Mouse (Mus musculus) liver, postnatal 0 days (tissue): ENCODE results near the gene Lsg1. TPM values are rescaled to one million over a fixed set of nuclear protein-coding genes. Genes with fewer than 3 reads are reported as not detected.

Source experiments
- ATAC-seq: fragments of 200-750 bp; cut with Nextera tagmentation; 2 replicates; pipeline ENCODE4 v1.8.0; 2017; ENCODE audit warnings: mild to moderate bottlenecking, moderate library complexity
- DNase-seq: peaks from one replicate; pipeline ENCODE4 v3.0.0-alpha.2; 2016
- H3K27ac ChIP-seq: fragments of 300-500 bp; sonication (generic); 2 replicates; pipeline ENCODE4 v1.5.1; 2014; ENCODE audit warnings: antibody characterized with exemption, moderate library complexity, mild to moderate bottlenecking, low read depth
- H3K27me3 ChIP-seq: fragments of 300-500 bp; sonication (generic); 2 replicates; pipeline ENCODE4 v1.6.1; 2014; ENCODE audit warnings: low read length, control low read depth, mixed read lengths; ENCODE audit not compliant: insufficient read depth
- H3K36me3 ChIP-seq: fragments of 300-500 bp; sonication (generic); replicated peaks from 2 replicates; pipeline ENCODE4 v1.6.1; 2014; ENCODE audit warnings: mild to moderate bottlenecking, control low read depth, low read length, moderate library complexity, mixed read lengths; ENCODE audit not compliant: insufficient read depth
- H3K4me1 ChIP-seq: fragments of 300-500 bp; sonication (generic); 2 replicates; pipeline ENCODE4 v1.6.1; 2014; ENCODE audit warnings: antibody characterized with exemption, mild to moderate bottlenecking, control low read depth; ENCODE audit not compliant: insufficient read depth
- H3K4me2 ChIP-seq: fragments of 300-500 bp; sonication (generic); 2 replicates; pipeline ENCODE4 v1.6.1; 2014; ENCODE audit warnings: low read depth, mild to moderate bottlenecking, low read length, moderate library complexity, mixed read lengths
- H3K4me3 ChIP-seq: fragments of 300-500 bp; sonication (generic); 2 replicates; pipeline ENCODE4 v1.5.1; 2014; ENCODE audit warnings: low read depth, low read length
- H3K9ac ChIP-seq: fragments of 300-500 bp; sonication (generic); replicated peaks from 2 replicates; pipeline ENCODE4 v1.6.1; 2014; ENCODE audit warnings: mild to moderate bottlenecking, moderate library complexity
- H3K9me3 ChIP-seq: fragments of 300-500 bp; sonication (generic); 2 replicates; pipeline ENCODE4 v1.6.1; 2016; ENCODE audit warnings: mild to moderate bottlenecking, control low read depth, low read length, mixed read lengths
- CTCF ChIP-seq: sonication (generic); IDR thresholded peaks from 2 replicates; pipeline ENCODE4 v1.5.1; 2016; ENCODE audit warnings: antibody characterized with exemption, low read depth
- EP300 ChIP-seq: IDR thresholded peaks from 2 replicates; pipeline ENCODE4 v1.6.1; 2016; ENCODE audit warnings: antibody characterized with exemption, low read depth, mild to moderate bottlenecking
- WGBS: fragments of 180-500 bp; shearing (Covaris S2); extraction: QIAGEN DNeasy Blood & Tissue Kit; methylation state at CpG from one replicate; pipeline ENCODE4 v1.1.7; 2014; ENCODE audit not compliant: insufficient replicate concordance; 5-methylcytosine and 5-hydroxymethylcytosine counted together
- polyA plus RNA-seq: library from polyadenylated mRNA; unstranded; fragments of >200 nt; fragmentation: Nextera tagmentation; extraction: Ambion mirVana; gene quantifications from 2 replicates; pipeline ENCODE4 v1.2.1, GENCODE M21; 2015

Lsg1 gene
- polyA plus RNA-seq, 1 experiment from 2014 or later, result 25.4 TPM

GRCm38 (mm10) chr16:30515418-30515817 is 72.0 kb downstream of the Lsg1 start:
- Histone ChIP-seq H3K4me3 (no peak overlapping the region), H3K9ac (no peak overlapping the region), H3K36me3 (no peaks in the 10 kb centered on the region), H3K9me3 (no peaks in the 10 kb centered on the region), H3K27ac (no peak overlapping the region), H3K4me2 (no peak overlapping the region), H3K27me3 (no peaks in the 10 kb centered on the region), H3K4me1 (peaks cover 22% of the 10 kb centered on the region)
- ATAC-seq (no peak), DNase-seq (peak; percentile 67)
- TF ChIP-seq EP300 (no peak), CTCF (peak; percentile 78)
- WGBS, result 68% methylated on average over 12 of the region's 12 CpGs

- no peak for TF ChIP-seq CTCF
- TF ChIP-seq EP300, result no peak
- WGBS, result 75% methylated on average over 20 of the region's 20 CpGs
- Histone ChIP-seq H3K4me2 (no peak overlapping the region), H3K9me3 (no peaks in the 10 kb centered on the region), H3K36me3 (no peaks in the 10 kb centered on the region), H3K27me3 (no peaks in the 10 kb centered on the region), H3K4me3 (no peak overlapping the region), H3K27ac (no peak overlapping the region), H3K9ac (no peak overlapping the region), H3K4me1 (peaks cover 25% of the 10 kb centered on the region)
- ATAC-seq (no peak), DNase-seq (no peak)
Observed at GRCm38 (mm10) chr16:30513050-30514024, 74.1 kb downstream of the Lsg1 start.

- Histone ChIP-seq H3K27ac (peak overlapping the region; percentile 55; the same call in 1 of the 2 replicates), H3K4me3 (no peak overlapping the region), H3K9ac (no peak overlapping the region), H3K9me3 (no peaks in the 10 kb centered on the region), H3K36me3 (no peaks in the 10 kb centered on the region), H3K4me1 (peaks cover 23% of the 10 kb centered on the region), H3K4me2 (peak overlapping the region; percentile 86), H3K27me3 (no peaks in the 10 kb centered on the region)
- DNase-seq, result peak; percentile 58
- WGBS, result 48% methylated on average over 8 of the region's 8 CpGs
- TF ChIP-seq EP300, result no peak
- ATAC-seq, result peak; percentile 43
Observed at GRCm38 (mm10) chr16:30512375-30513049, 74.9 kb downstream of the Lsg1 start.

GRCm38 (mm10) chr16:30511563-30512340 is 75.6 kb downstream of the Lsg1 start:
- H3K4me3 ChIP-seq, result peak overlapping the region; percentile 69
- peak overlapping the region; percentile 80 for H3K9ac ChIP-seq
- ATAC-seq, result no peak
- no peak for DNase-seq
- peak overlapping the region; percentile 55; the same call in 1 of the 2 replicates for H3K27ac ChIP-seq
- TF ChIP-seq EP300 (no peak), CTCF (no peak)
- no peaks in the 10 kb centered on the region for H3K27me3 ChIP-seq
- H3K36me3 ChIP-seq, result no peaks in the 10 kb centered on the region
- H3K4me2 ChIP-seq, result peak overlapping the region; percentile 86
- 63% methylated on average over 13 of the region's 13 CpGs for WGBS
- H3K4me1 ChIP-seq, result peaks cover 23% of the 10 kb centered on the region
- no peaks in the 10 kb centered on the region for H3K9me3 ChIP-seq

GRCm38 (mm10) chr16:30510504-30511451 is 76.6 kb downstream of the Lsg1 start:
- peak; percentile 89 for ATAC-seq
- no peaks in the 10 kb centered on the region for H3K9me3 ChIP-seq
- peak overlapping the region; percentile 69 for H3K4me3 ChIP-seq
- peak overlapping the region; percentile 93 for H3K27ac ChIP-seq
- H3K4me2 ChIP-seq, result peak overlapping the region; percentile 86
- TF ChIP-seq CTCF, result no peak
- no peak for TF ChIP-seq EP300
- no peaks in the 10 kb centered on the region for H3K36me3 ChIP-seq
- H3K9ac ChIP-seq, result peak overlapping the region; percentile 80
- peaks cover 23% of the 10 kb centered on the region for H3K4me1 ChIP-seq
- DNase-seq, result peak; percentile 92
- WGBS, result 4% methylated on average over 44 of the region's 44 CpGs
- H3K27me3 ChIP-seq, result no peaks in the 10 kb centered on the region

Other genes starting within 250 kb of the Lsg1 start
- gene Atp13a3, start 181.6 kb downstream of the Lsg1 start, polyA plus RNA-seq, result 9.0 and 9.9 TPM in 2 replicates
- gene Tmem44, start 36.8 kb downstream of the Lsg1 start, polyA plus RNA-seq, result 0.73 and 0.89 TPM in 2 replicates
- 6.1 and 6.8 TPM in 2 replicates for gene Fam43a, start 12.1 kb upstream of the Lsg1 start, polyA plus RNA-seq